Mouse (Mus musculus): ENCODE results near the gene Atg16l2.
A peak's percentile ranks its signal among the peaks of the same experiment; 100 is the strongest.

Gene Atg16l2

GRCm38 (mm10) chr7:101301881-101302456 lies at the start of gene Atg16l2:
Gene Atg16l2 (minus strand): TSS chr7:101302251.
- peak; percentile 99 for DNase-seq (ENCODE audit: low read depth, low spot score)

- peak; percentile 85 for DNase-seq (ENCODE audit: low read depth, low spot score)
Observed at GRCm38 (mm10) chr7:101349861-101350260, 47.8 kb upstream of the Atg16l2 start.

DNA sequence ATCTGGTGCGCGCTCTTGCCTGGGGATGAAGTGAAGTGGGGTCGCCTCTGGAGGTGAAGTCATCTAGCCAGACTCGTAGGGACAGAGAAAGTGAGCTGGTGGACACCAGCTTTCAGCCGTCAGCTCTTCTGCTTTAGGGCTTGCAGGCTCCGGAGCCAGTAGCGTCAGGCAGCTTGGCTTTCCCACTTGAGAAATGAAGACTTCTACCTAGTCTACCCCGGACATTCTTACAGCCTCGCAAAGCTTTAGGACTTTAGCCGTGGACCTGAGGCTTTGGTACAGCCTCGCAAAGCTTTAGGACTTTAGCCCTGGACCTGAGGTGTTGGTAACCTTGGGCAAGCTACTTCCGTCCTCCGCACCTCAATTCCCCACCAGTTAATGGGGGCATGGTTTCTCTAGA lies 46.3 kb upstream of the Atg16l2 start:
- peak; percentile 30 for DNase-seq (ENCODE audit: low read depth, low spot score)

- DNase-seq (ENCODE audit: low read depth, low spot score) = peak; percentile 42
Observed at GRCm38 (mm10) chr7:101347767-101348270, 45.8 kb upstream of the Atg16l2 start, which contains the start of gene Arap1. Gene Arap1 (plus strand): TSS chr7:101348067.

DNA sequence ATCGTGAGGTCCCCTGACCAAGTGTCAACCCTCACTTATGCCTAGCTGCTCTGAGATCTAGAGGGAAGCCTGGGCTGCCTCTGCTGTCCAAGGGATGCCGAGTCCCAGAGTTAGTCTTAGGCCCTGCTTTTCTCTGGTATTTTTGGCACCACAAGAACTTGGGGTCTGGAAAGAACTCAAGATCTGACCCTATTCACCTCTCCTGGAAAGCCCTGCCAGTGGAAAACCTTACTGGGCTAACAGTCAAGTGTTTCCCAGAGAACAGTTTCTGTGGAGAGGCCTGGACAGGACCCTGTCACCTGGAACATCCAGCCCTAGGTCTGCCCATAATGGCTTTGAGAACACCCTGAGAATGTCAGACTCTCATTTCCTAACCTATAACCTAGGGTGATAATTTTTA lies 44.9 kb upstream of the Atg16l2 start:
- no peak for DNase-seq (ENCODE audit: low read depth, low spot score)

DNA sequence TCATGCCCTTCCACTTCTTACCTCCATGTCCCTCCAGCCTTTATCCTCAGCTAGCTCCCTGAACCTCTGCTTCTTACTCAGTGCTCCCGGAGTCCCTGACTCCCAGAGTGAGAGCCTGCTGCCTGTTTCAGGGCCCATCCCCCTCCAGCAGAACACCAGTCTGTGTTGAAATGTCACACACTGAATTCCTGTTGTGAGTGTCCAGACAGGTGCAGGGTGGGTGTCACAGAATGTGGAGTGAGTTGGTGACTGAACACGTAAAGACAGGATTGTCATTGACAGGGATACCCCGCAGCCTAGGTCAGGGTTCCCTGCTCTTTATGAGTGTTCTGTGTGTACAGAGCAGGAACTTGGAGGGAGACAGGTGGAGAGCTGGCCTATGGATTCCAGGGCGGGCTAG lies 42.8 kb upstream of the Atg16l2 start:
- DNase-seq (ENCODE audit: low read depth, low spot score) = no peak

- DNase-seq (ENCODE audit: low read depth, low spot score) = no peak
Observed at GRCm38 (mm10) chr7:101343135-101343534, 41.1 kb upstream of the Atg16l2 start.

GRCm38 (mm10) chr7:101341405-101341804 lies 39.4 kb upstream of the Atg16l2 start:
- DNase-seq (ENCODE audit: low read depth, low spot score) = no peak

- peak; percentile 70 for DNase-seq (ENCODE audit: low read depth, low spot score)
Observed at GRCm38 (mm10) chr7:101337401-101337800, 35.4 kb upstream of the Atg16l2 start.

DNA sequence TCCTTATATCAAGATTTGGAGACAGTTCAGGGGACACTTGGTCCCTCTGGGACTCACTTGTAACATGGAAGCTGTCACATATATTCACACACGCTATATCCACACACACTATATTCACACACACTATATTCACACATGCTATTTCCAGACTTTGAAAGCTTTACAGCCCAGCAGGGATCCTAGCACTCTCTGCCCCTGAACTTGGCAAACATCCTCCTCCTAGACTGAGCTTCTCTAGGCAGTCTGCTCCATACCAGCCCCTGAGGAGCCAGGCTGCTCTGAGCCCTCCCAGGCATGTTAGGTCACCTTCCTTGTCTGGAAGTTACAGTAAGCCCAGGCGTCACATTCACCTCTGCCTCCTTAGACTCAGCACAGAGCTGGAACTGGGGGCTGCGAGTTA lies 34.6 kb upstream of the Atg16l2 start:
- DNase-seq (ENCODE audit: low read depth, low spot score) = no peak

DNA sequence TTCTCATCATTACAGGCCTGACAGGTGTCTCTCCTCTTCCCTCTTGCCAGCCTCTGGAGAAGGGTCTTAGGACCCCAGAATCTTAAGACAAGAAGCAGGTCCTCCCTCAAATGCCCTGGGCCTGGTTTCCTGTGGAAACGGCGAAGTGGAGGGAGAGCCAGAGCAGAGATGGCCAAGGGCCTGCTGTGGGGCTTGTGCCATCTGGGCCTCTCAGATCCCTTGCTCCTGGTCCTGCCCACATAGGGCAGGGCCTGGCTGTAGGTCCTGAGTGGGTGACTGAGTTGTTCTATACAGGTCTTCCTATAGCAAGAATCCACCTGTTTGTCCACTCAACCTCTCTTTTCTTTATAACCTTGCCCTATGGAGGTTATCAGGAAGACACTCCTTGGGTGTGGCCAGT lies 33.2 kb upstream of the Atg16l2 start:
- peak; percentile 66 for DNase-seq (ENCODE audit: low read depth, low spot score)

GRCm38 (mm10) chr7:101332045-101332831 lies 30.2 kb upstream of the Atg16l2 start:
- DNase-seq (ENCODE audit: low read depth, low spot score) = peak; percentile 51

DNA sequence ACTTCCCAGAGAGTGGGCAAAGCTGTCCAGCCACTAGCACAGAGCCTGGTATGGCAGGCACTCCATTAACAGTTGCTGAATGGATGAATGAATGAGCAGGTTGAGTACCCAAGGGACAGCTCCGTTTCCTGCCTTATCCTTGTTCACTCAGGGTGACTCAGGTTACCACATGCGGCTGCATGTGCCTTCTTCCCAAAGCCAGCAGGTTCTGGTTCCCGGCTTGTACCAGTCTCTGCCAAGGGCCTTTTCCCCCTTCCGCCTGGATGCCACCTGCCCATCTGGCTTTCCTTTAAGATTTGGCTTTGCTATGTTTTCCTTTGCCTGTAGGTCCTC lies 28.8 kb upstream of the Atg16l2 start:
- peak; percentile 82 for DNase-seq (ENCODE audit: low read depth, low spot score)

DNA sequence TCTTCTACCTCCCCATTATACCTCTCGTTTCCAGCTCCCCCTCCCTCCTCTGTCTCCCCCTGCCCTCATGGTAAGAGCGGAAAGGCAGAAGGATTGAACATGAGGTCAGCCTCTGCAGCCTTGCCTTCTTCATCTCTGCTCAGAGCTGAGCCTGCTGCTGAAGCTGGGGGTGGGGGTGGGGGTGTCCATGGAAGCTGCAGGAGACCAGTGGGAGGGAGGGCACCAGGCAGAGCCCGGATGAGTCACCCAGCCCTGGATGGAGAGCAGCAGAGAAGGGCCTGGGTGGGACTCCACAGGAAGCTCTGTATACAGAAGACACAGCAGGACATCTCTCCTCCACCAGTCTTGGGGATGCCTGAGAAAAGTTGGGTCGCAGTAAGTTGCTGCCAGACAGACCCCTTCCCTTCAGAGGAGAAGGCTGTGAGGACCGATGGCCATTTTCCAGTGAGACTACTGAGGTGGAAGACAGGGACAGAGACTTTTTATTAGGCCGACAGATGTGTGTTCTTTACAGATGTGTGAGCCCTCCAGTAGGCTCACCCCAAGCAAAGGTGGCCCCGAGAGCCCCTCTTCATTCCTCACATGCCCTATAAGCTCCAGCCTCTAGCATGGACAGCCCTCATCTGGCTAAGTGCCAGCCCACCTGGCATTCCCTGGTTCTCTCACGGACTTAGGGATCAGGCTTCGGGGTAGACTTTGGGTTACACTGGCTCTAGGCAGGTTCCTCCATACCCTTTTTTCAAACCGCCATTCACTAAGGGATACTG lies 28.2 kb upstream of the Atg16l2 start:
- DNase-seq (ENCODE audit: low read depth, low spot score) = peak; percentile 83

- DNase-seq (ENCODE audit: low read depth, low spot score) = no peak
Observed at GRCm38 (mm10) chr7:101329606-101330005, 27.6 kb upstream of the Atg16l2 start.

- DNase-seq (ENCODE audit: low read depth, low spot score) = peak; percentile 95
Observed at GRCm38 (mm10) chr7:101328621-101329158, 26.6 kb upstream of the Atg16l2 start.

GRCm38 (mm10) chr7:101327786-101328185 lies 25.7 kb upstream of the Atg16l2 start:
- no peak for DNase-seq (ENCODE audit: low read depth, low spot score)

- no peak for DNase-seq (ENCODE audit: low read depth, low spot score)
Observed at GRCm38 (mm10) chr7:101327263-101327662, 25.2 kb upstream of the Atg16l2 start.

DNA sequence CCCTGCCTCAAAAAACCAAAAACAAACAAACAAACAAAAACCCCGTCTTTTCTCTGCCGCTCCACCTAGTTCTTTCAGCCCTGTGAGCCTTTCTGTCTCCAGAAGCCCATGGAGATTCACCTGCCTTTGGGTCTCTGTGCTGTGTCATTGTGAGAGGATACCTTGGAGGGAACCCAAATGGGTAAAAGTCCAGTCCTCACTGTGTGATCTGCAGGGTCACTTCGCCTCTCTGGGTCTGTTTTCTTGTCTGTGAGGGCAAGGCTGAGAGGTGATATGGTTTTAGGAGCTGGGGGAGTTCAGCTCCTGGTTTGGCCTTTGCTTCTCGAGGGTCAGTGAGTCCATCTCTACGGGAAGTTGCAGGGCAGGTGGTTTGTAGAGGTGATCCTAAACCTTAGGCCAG lies 24.0 kb upstream of the Atg16l2 start:
- DNase-seq (ENCODE audit: low read depth, low spot score) = no peak

DNA sequence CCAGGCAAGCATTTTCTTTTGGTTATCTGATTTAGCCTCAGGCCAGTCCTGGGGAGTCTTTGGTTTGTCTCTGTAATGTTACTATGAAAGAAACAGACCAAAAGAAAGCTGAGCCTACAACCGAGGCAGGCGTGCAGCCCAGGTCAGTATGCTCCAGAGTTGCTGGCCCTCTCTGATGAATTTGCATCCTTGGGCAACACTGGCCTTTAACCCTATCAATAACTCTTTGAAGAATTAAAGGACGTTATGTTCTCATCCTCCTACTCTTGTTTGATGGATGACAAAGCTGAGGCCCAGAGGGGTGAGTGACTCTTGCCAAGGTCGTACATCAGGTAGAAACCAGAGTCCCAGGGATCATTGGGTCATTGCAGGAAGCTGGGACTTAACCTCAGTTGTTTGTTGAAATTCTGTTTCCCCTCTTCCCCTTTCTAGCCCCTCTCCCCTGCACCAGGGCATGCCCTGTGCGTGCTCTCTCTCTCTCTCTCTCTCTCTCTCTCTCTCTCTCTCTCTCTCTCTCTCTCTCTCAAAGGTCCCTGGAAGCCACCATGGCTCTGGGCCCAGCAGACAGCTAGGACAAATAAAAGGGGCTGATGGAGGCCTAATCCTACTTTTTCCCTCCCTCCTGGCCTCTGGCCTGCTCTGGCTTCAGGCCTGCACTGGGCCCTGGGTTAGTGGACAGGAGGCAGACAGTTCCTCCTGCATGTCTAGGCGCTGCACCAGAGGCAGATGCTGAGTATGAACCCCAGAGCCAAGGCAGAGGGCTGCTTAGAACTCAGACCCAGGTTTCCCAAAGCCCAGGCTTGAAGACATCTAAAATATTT lies 22.3 kb upstream of the Atg16l2 start:
- DNase-seq (ENCODE audit: low read depth, low spot score) = peak; percentile 53

DNA sequence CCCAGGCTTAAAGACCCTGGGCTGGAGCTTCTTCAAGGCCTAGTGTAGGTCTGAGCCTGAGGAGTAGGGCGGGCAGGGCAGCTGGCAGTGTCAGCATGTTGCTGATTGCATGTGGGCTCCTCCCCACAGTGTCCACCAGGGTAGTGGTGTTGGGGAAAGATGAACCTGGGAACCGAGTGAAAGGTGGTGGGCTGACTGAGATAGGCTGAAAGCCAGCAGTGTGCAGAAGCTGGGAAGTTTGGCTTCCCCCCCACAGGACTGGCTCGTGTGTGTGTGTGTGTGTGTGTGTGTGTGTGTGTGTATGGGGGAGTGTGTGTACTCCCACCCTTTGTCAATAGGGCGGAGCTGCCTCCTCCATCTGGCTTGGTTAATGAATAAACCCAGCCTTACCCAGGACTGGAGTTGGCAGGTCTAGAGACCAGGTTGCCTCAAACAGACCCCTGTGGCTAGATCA lies 21.1 kb upstream of the Atg16l2 start:
- peak; percentile 65 for DNase-seq (ENCODE audit: low read depth, low spot score)
